Mouse (Mus musculus) adrenal gland, postnatal 14 days (tissue): ENCODE results near the gene Nos1. TPM values are rescaled to one million over a fixed set of nuclear protein-coding genes. Genes with fewer than 3 reads are reported as not detected.

Experiments used
- DNase-seq: peaks from one replicate; pipeline ENCODE4 v3.0.0; 2021; ENCODE audit warnings: mixed read lengths
- total RNA-seq: library from RNA; stranded (reverse); gene quantifications from 2 replicates; pipeline ENCODE4 v1.2.3, GENCODE M21; 2021

Gene Nos1
- total RNA-seq, 1 experiment from 2014 or later: 0.30 TPM

GRCm38 (mm10) chr5:117898055-117898806, 117.4 kb downstream of the Nos1 start:
- no peak for DNase-seq

GRCm38 (mm10) chr5:117899361-117899760, 118.5 kb downstream of the Nos1 start:
- DNase-seq: no peak

- no peak for DNase-seq
Measured at GRCm38 (mm10) chr5:117900921-117901705, 120.3 kb downstream of the Nos1 start.

- no peak for DNase-seq
Measured at GRCm38 (mm10) chr5:117903534-117903933, 122.7 kb downstream of the Nos1 start.

GRCm38 (mm10) chr5:117905728-117906127, 124.9 kb downstream of the Nos1 start:
- no peak for DNase-seq

GRCm38 (mm10) chr5:117909524-117909923, 128.7 kb downstream of the Nos1 start:
- no peak for DNase-seq

- DNase-seq: no peak
Measured at GRCm38 (mm10) chr5:117916349-117916748, 135.5 kb downstream of the Nos1 start.

GRCm38 (mm10) chr5:117916906-117917305, 136.1 kb downstream of the Nos1 start:
- DNase-seq: no peak

- no peak for DNase-seq
Measured at GRCm38 (mm10) chr5:117921786-117922528, 141.1 kb downstream of the Nos1 start.

- no peak for DNase-seq
Measured at GRCm38 (mm10) chr5:117923688-117924087, 142.9 kb downstream of the Nos1 start.

GRCm38 (mm10) chr5:117928553-117928952, 147.7 kb downstream of the Nos1 start:
- DNase-seq: no peak

GRCm38 (mm10) chr5:117932222-117932621, 151.4 kb downstream of the Nos1 start:
- no peak for DNase-seq

- DNase-seq: peak; percentile 94
Measured at GRCm38 (mm10) chr5:117932862-117933261, 152.0 kb downstream of the Nos1 start.

GRCm38 (mm10) chr5:117936346-117936745, 155.5 kb downstream of the Nos1 start:
- DNase-seq: no peak

- DNase-seq: no peak
Measured at GRCm38 (mm10) chr5:117937186-117937585, 156.4 kb downstream of the Nos1 start.

GRCm38 (mm10) chr5:117938182-117938581, 157.3 kb downstream of the Nos1 start:
- peak; percentile 83 for DNase-seq

- DNase-seq: no peak
Measured at GRCm38 (mm10) chr5:117939402-117939801, 158.6 kb downstream of the Nos1 start.

- DNase-seq: no peak
Measured at GRCm38 (mm10) chr5:117941552-117941951, 160.7 kb downstream of the Nos1 start.

- DNase-seq: peak; percentile 51
Measured at GRCm38 (mm10) chr5:117946605-117947004, 165.8 kb downstream of the Nos1 start.

GRCm38 (mm10) chr5:117949393-117949792, 168.6 kb downstream of the Nos1 start:
- no peak for DNase-seq

GRCm38 (mm10) chr5:117953893-117954292, 173.1 kb downstream of the Nos1 start:
- DNase-seq: no peak

- no peak for DNase-seq
Measured at GRCm38 (mm10) chr5:117954429-117954828, 173.6 kb downstream of the Nos1 start.
